Comparison of ENCODE assay signal across 10 mouse cellular contexts in genomic region chr14:26858364-26858763, GRCm38 (mm10). TPM values are rescaled to one million over a fixed set of nuclear protein-coding genes. Genes with fewer than 3 reads are reported as not detected.
DNase-seq lines count a peak whose midpoint lies in the region; ATAC-seq and TF ChIP-seq lines count a peak whose summit lies in the region.
"Had no signal": no experiment of that assay in that cellular context is flagged by ENCODE, and none has a peak within 500 bp of the region (broad histone marks: within the 10 kb centered on the region; RNA-seq: fewer than 3 reads in every experiment).

No protein-coding gene starts in this region.

- no peaks in the 10 kb centered on the region for H3K27me3 ChIP-seq in liver, embryonic 12.5 days (replicated peaks)
- no peaks in the 10 kb centered on the region for H3K27me3 ChIP-seq in spleen, adult 2 months (ENCODE audit: control insufficient read depth, insufficient read depth, low read length)
- H3K27me3 ChIP-seq in midbrain, embryonic 11.5 days (ENCODE audit: control insufficient read depth, insufficient read depth, low read length), result no peaks in the 10 kb centered on the region
- H3K27me3 ChIP-seq: limb, embryonic 12.5 days had no signal

- H3K4me2 ChIP-seq in liver, embryonic 12.5 days, result peak overlapping the region; percentile 32; the same call in 1 of the 2 replicates
- no peak overlapping the region for H3K4me2 ChIP-seq in midbrain, embryonic 11.5 days
- H3K4me2 ChIP-seq: limb, embryonic 12.5 days had no signal

- peak; percentile 22 to 28 for DNase-seq in cerebellum, postnatal 25 days
- no peak for DNase-seq in cerebellum, adult 18-20 months
- DNase-seq in adrenal gland, postnatal 36 days, result peak; percentile 4 to 29
- peak; percentile 21 to 47 for DNase-seq in spleen, adult 2 months (ENCODE audit: low read depth in 1 of 2, low spot score in 2 of 2)
- no peak for DNase-seq in frontal cortex, postnatal 25 days (ENCODE audit: low spot score in 2 of 2)
- no peak for DNase-seq in midbrain, embryonic 11.5 days (ENCODE audit: low spot score, missing footprints)
- no peak for DNase-seq in layer of hippocampus, adult 9-11 months
- DNase-seq: gastrocnemius, postnatal 25 days had no signal

- no peak overlapping the region for H3K9ac ChIP-seq in liver, embryonic 12.5 days
- no peak overlapping the region for H3K9ac ChIP-seq in midbrain, embryonic 11.5 days (ENCODE audit: low read length)
- H3K9ac ChIP-seq: limb, embryonic 12.5 days had no signal

- WGBS in liver, embryonic 12.5 days (ENCODE audit: insufficient replicate concordance), result 35% methylated on average over 2 of the region's 2 CpGs
- WGBS in spleen, adult 2 months, result 8% methylated on average over 2 of the region's 2 CpGs
- WGBS in midbrain, embryonic 11.5 days, result 79% methylated on average over 2 of the region's 2 CpGs

- ATAC-seq in liver, embryonic 12.5 days, result no peak
- no peak for ATAC-seq in midbrain, embryonic 11.5 days (ENCODE audit: low FRiP score)

- H3K4me1 ChIP-seq in liver, embryonic 12.5 days, result no peaks in the 10 kb centered on the region
- H3K4me1 ChIP-seq in spleen, adult 2 months (ENCODE audit: control insufficient read depth, insufficient read depth, insufficient read length), result no peaks in the 10 kb centered on the region
- H3K4me1 ChIP-seq in midbrain, embryonic 11.5 days (ENCODE audit: control insufficient read depth, insufficient read depth, low read length), result no peaks in the 10 kb centered on the region
- H3K4me1 ChIP-seq: limb, embryonic 12.5 days had no signal

- TF ChIP-seq POLR2A in spleen, adult 2 months (IDR thresholded peaks at IDR 0.05; ENCODE audit: low read depth, low read length), result no peak

- no peak overlapping the region for H3K27ac ChIP-seq in liver, embryonic 12.5 days
- H3K27ac ChIP-seq in spleen, adult 2 months (ENCODE audit: insufficient read depth, low read length), result peak overlapping the region; percentile 23; the same call in 1 of the 2 replicates
- H3K27ac ChIP-seq in midbrain, embryonic 11.5 days (ENCODE audit: low read depth, low read length), result no peak overlapping the region
- H3K27ac ChIP-seq: limb, embryonic 12.5 days had no signal

- TF ChIP-seq CTCF in spleen, adult 2 months (IDR thresholded peaks at IDR 0.05; ENCODE audit: extremely low read depth, insufficient read depth, insufficient read length, insufficient replicate concordance), result no peak

- H3K9me3 ChIP-seq in liver, embryonic 12.5 days (replicated peaks), result no peaks in the 10 kb centered on the region
- no peaks in the 10 kb centered on the region for H3K9me3 ChIP-seq in midbrain, embryonic 11.5 days (ENCODE audit: control insufficient read depth, low read length)
- H3K9me3 ChIP-seq: limb, embryonic 12.5 days had no signal

- no peak overlapping the region for H3K4me3 ChIP-seq in liver, embryonic 12.5 days
- no peak overlapping the region for H3K4me3 ChIP-seq in spleen, adult 2 months (ENCODE audit: extremely low read depth, insufficient read depth, insufficient read length)
- no peak overlapping the region for H3K4me3 ChIP-seq in midbrain, embryonic 11.5 days (ENCODE audit: low read depth, low read length)
- H3K4me3 ChIP-seq: limb, embryonic 12.5 days had no signal

- H3K36me3 ChIP-seq in liver, embryonic 12.5 days, result no peaks in the 10 kb centered on the region
- no peaks in the 10 kb centered on the region for H3K36me3 ChIP-seq in spleen, adult 2 months (ENCODE audit: control insufficient read depth, insufficient read depth, low read length)
- no peaks in the 10 kb centered on the region for H3K36me3 ChIP-seq in midbrain, embryonic 11.5 days (ENCODE audit: control insufficient read depth, insufficient read depth, low read length)
- H3K36me3 ChIP-seq: limb, embryonic 12.5 days had no signal

RNA-seq across cellular contexts. Expression of gene Asb14, which starts 36.0 kb away (rescaled TPM):
- not detected for total RNA-seq in adrenal gland, postnatal 36 days (2021)
- not detected in 2 replicates for polyA plus RNA-seq in liver, embryonic 12.5 days (2016; fragmentation: Nextera tagmentation; extraction: Ambion mirVana)
- not detected in 2 replicates for polyA plus RNA-seq in spleen, adult 2 months (2012; rRNA removed)
- 0.12 TPM in 1 of 2 replicates, not detected in the other for polyA plus RNA-seq in midbrain, embryonic 11.5 days (2014; fragmentation: Nextera tagmentation; extraction: Ambion mirVana)
- polyA plus RNA-seq: limb, embryonic 12.5 days had no signal

Comparison
In these comparisons a context has a peak if more than half of its experiments do, and no peak if none do; other contexts are left out.
1. DNase-seq: peak in cerebellum, postnatal 25 days (2 of 2), adrenal gland, postnatal 36 days (2 of 2) and spleen, adult 2 months (2 of 2); none in cerebellum, adult 18-20 months (0 of 2), frontal cortex, postnatal 25 days (0 of 2), midbrain, embryonic 11.5 days (single experiment) and layer of hippocampus, adult 9-11 months (single experiment).